Mouse (Mus musculus) thymus, adult 2 months (tissue): ENCODE measurements around the gene Borcs5. TPM values are rescaled to one million over a fixed set of nuclear protein-coding genes. Genes with fewer than 3 reads are reported as not detected.

ENCODE experiments used
- DNase-seq: peaks from one replicate; pipeline ENCODE4 v3.0.0; 2021
- H3K27ac ChIP-seq: fragments of 200-500 bp; 2 replicates; pipeline ENCODE4 v1.5.1; 2012; ENCODE audit warnings: low read length, control low read depth; ENCODE audit not compliant: control insufficient read depth, insufficient read depth
- H3K27me3 ChIP-seq: fragments of 200-500 bp; 2 replicates; pipeline ENCODE4 v1.6.1; 2012; ENCODE audit warnings: mild to moderate bottlenecking, low read length, moderate library complexity, mixed read lengths; ENCODE audit not compliant: control insufficient read depth, insufficient read depth
- H3K36me3 ChIP-seq: fragments of 200-500 bp; 2 replicates; pipeline ENCODE4 v1.6.1; 2012; ENCODE audit warnings: mild to moderate bottlenecking, low read length, moderate library complexity; ENCODE audit not compliant: control insufficient read depth, insufficient read depth
- H3K4me1 ChIP-seq: fragments of 200-500 bp; replicated peaks from 2 replicates; pipeline ENCODE4 v1.6.1; 2012; ENCODE audit warnings: low read length; ENCODE audit not compliant: control insufficient read depth, insufficient read depth
- H3K4me3 ChIP-seq: fragments of 200-500 bp; 2 replicates; pipeline ENCODE4 v1.5.1; 2012; ENCODE audit warnings: mild to moderate bottlenecking, low read length, control low read depth, moderate library complexity; ENCODE audit not compliant: control insufficient read depth, insufficient read depth
- CTCF ChIP-seq: fragments of 200-500 bp; IDR thresholded peaks from 2 replicates; pipeline ENCODE4 v1.5.1; 2012; ENCODE audit warnings: mild to moderate bottlenecking, control low read depth, low read length, moderate library complexity, borderline replicate concordance; ENCODE audit not compliant: control insufficient read depth, poor library complexity, insufficient read depth; ENCODE audit errors: extremely low read depth
- POLR2A ChIP-seq: fragments of 200-500 bp; IDR thresholded peaks from 2 replicates; pipeline ENCODE4 v1.6.1; 2012; ENCODE audit warnings: mild to moderate bottlenecking, low read length, control low read depth, moderate library complexity; ENCODE audit not compliant: control insufficient read depth, poor library complexity, insufficient read depth; ENCODE audit errors: extremely low read depth
- WGBS: fragments of 180-500 bp; shearing (Covaris S2); methylation state at CpG from one replicate; pipeline ENCODE4 v1.1.7; 2018; 5-methylcytosine and 5-hydroxymethylcytosine counted together
- polyA plus RNA-seq: library from polyadenylated mRNA; depleted of rRNA; stranded (reverse); fragments of >200 nt; gene quantifications from 2 replicates; pipeline ENCODE4 v1.2.3, GENCODE M21; 2012

Borcs5 gene
- polyA plus RNA-seq, 1 experiment, result 16.9 TPM

GRCm38 (mm10) chr6:134730978-134731377, 91.7 kb downstream of the Borcs5 start:
- DNase-seq, result no peak
- TF ChIP-seq POLR2A (no peak), CTCF (no peak)
- Histone ChIP-seq H3K4me1 (no peaks in the 10 kb centered on the region), H3K27me3 (no peaks in the 10 kb centered on the region), H3K4me3 (no peak overlapping the region), H3K36me3 (no peaks in the 10 kb centered on the region), H3K27ac (no peak overlapping the region)
- WGBS, result 97% methylated on average over 3 of the region's 3 CpGs

GRCm38 (mm10) chr6:134732813-134733212, 93.5 kb downstream of the Borcs5 start:
- 95% methylated on average over 8 of the region's 8 CpGs for WGBS
- H3K4me3 ChIP-seq, result no peak overlapping the region
- no peaks in the 10 kb centered on the region for H3K36me3 ChIP-seq
- no peaks in the 10 kb centered on the region for H3K4me1 ChIP-seq
- no peaks in the 10 kb centered on the region for H3K27me3 ChIP-seq
- no peak overlapping the region for H3K27ac ChIP-seq
- TF ChIP-seq CTCF (no peak), POLR2A (no peak)
- no peak for DNase-seq

- 97% methylated on average over 5 of the region's 5 CpGs for WGBS
Observed at GRCm38 (mm10) chr6:134733800-134734221, 94.5 kb downstream of the Borcs5 start.

GRCm38 (mm10) chr6:134736853-134737252, 97.5 kb downstream of the Borcs5 start:
- no peak for DNase-seq
- Histone ChIP-seq H3K36me3 (no peaks in the 10 kb centered on the region), H3K27ac (no peak overlapping the region), H3K27me3 (no peaks in the 10 kb centered on the region), H3K4me3 (no peak overlapping the region), H3K4me1 (no peaks in the 10 kb centered on the region)
- TF ChIP-seq CTCF (no peak), POLR2A (no peak)
- 95% methylated on average over 3 of the region's 3 CpGs for WGBS

More at GRCm38 (mm10) chr6:134733800-134734221, 94.5 kb downstream of the Borcs5 start:
- Histone ChIP-seq H3K4me3 (no peak overlapping the region), H3K36me3 (no peaks in the 10 kb centered on the region), H3K27ac (no peak overlapping the region), H3K4me1 (no peaks in the 10 kb centered on the region), H3K27me3 (no peaks in the 10 kb centered on the region)
- TF ChIP-seq POLR2A (no peak), CTCF (no peak)
- no peak for DNase-seq

GRCm38 (mm10) chr6:134743568-134743967, 104.3 kb downstream of the Borcs5 start:
- no peak for TF ChIP-seq CTCF
- TF ChIP-seq POLR2A, result no peak
- no peaks in the 10 kb centered on the region for H3K4me1 ChIP-seq
- no peaks in the 10 kb centered on the region for H3K36me3 ChIP-seq
- no peaks in the 10 kb centered on the region for H3K27me3 ChIP-seq
- no peak overlapping the region for H3K4me3 ChIP-seq
- H3K27ac ChIP-seq, result no peak overlapping the region
- no peak for DNase-seq

GRCm38 (mm10) chr6:134745876-134746275, 106.6 kb downstream of the Borcs5 start:
- no peaks in the 10 kb centered on the region for H3K4me1 ChIP-seq
- 94% methylated on average over 7 of the region's 7 CpGs for WGBS

GRCm38 (mm10) chr6:134748126-134748525, 108.8 kb downstream of the Borcs5 start:
- no peak for DNase-seq
- Histone ChIP-seq H3K27ac (no peak overlapping the region), H3K27me3 (no peaks in the 10 kb centered on the region), H3K36me3 (no peaks in the 10 kb centered on the region), H3K4me1 (peaks cover 3% of the 10 kb centered on the region), H3K4me3 (no peak overlapping the region)
- no peak for TF ChIP-seq POLR2A
- TF ChIP-seq CTCF, result no peak
- WGBS, result 97% methylated on average over 3 of the region's 3 CpGs

More at GRCm38 (mm10) chr6:134745876-134746275, 106.6 kb downstream of the Borcs5 start:
- TF ChIP-seq CTCF (no peak), POLR2A (no peak)
- Histone ChIP-seq H3K27ac (no peak overlapping the region), H3K4me3 (no peak overlapping the region), H3K36me3 (no peaks in the 10 kb centered on the region), H3K27me3 (no peaks in the 10 kb centered on the region)
- no peak for DNase-seq
